In the genomic region with DNA sequence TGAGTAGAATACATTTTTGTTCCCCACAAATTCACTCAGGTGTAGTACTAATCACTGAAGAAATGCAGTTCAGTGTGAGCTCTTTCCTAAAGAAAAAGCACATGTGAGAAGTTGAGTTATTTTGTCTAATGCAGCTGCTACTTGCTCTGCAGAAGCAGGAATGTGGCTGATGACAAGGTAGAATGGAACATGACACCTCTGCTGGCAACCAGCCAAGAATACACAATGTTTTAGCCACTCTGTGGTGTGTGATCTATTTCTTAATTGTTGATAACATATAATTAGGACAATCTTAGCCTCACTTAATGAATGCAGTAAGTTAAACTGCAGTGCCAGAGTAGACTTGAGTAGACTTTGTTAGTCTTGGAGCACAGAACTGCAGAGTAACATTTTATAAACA, we compare ENCODE assay signal across 12 mouse cellular contexts. TPM values are rescaled to one million over a fixed set of nuclear protein-coding genes. Genes with fewer than 3 reads are reported as not detected.
DNase-seq lines count a peak whose midpoint lies in the region; ATAC-seq and TF ChIP-seq lines count a peak whose summit lies in the region.
"Had no signal": no experiment of that assay in that cellular context is flagged by ENCODE, and none has a peak within 500 bp of the region (broad histone marks: within the 10 kb centered on the region; RNA-seq: fewer than 3 reads in every experiment).

No protein-coding gene starts in this region.

- ATAC-seq in midbrain, postnatal 0 days (ENCODE audit: low FRiP score) = no peak
- no peak for ATAC-seq in midbrain, embryonic 15.5 days (replicated peaks)
- ATAC-seq in forebrain, postnatal 0 days = no peak
- ATAC-seq in hindbrain, embryonic 13.5 days (ENCODE audit: low FRiP score) = no peak
- ATAC-seq: hindbrain, postnatal 0 days had no signal

- no peak overlapping the region for H3K9ac ChIP-seq in midbrain, postnatal 0 days (replicated peaks; ENCODE audit: low read length, poor library complexity, severe bottlenecking)
- H3K9ac ChIP-seq in midbrain, embryonic 15.5 days = no peak overlapping the region
- no peak overlapping the region for H3K9ac ChIP-seq in forebrain, postnatal 0 days
- no peak overlapping the region for H3K9ac ChIP-seq in hindbrain, embryonic 13.5 days

- intact Hi-C loops in gastrocnemius, adult 2 months (cut with DNase I) = no loop called here

- H3K27me3 ChIP-seq in midbrain, postnatal 0 days (ENCODE audit: insufficient read depth, low read length) = no peaks in the 10 kb centered on the region
- no peaks in the 10 kb centered on the region for H3K27me3 ChIP-seq in midbrain, embryonic 15.5 days (replicated peaks)
- H3K27me3 ChIP-seq in forebrain, postnatal 0 days (ENCODE audit: insufficient read depth, low read length) = no peaks in the 10 kb centered on the region
- no peaks in the 10 kb centered on the region for H3K27me3 ChIP-seq in hindbrain, embryonic 13.5 days

- H3K4me2 ChIP-seq in midbrain, postnatal 0 days (ENCODE audit: low read depth, low read length, poor library complexity, severe bottlenecking) = no peak overlapping the region
- no peak overlapping the region for H3K4me2 ChIP-seq in midbrain, embryonic 15.5 days
- H3K4me2 ChIP-seq in forebrain, postnatal 0 days (ENCODE audit: low read depth) = no peak overlapping the region
- H3K4me2 ChIP-seq in hindbrain, embryonic 13.5 days = no peak overlapping the region

- no peaks in the 10 kb centered on the region for H3K36me3 ChIP-seq in midbrain, postnatal 0 days (ENCODE audit: insufficient read depth, low read length)
- H3K36me3 ChIP-seq in midbrain, embryonic 15.5 days (replicated peaks) = no peaks in the 10 kb centered on the region
- H3K36me3 ChIP-seq in forebrain, postnatal 0 days (ENCODE audit: insufficient read depth) = no peaks in the 10 kb centered on the region
- no peaks in the 10 kb centered on the region for H3K36me3 ChIP-seq in hindbrain, embryonic 13.5 days

- peak; percentile 21 for DNase-seq in gastrocnemius, adult 2 months
- no peak for DNase-seq in gastrocnemius, postnatal 4 days (ENCODE audit: low spot score in 2 of 2)
- DNase-seq in midbrain, postnatal 0 days (ENCODE audit: low spot score) = peak; percentile 1
- DNase-seq in forebrain, postnatal 0 days = peak; percentile 25
- no peak for DNase-seq in right cerebral cortex, postnatal 36 days (ENCODE audit: low spot score in 2 of 2)
- no peak for DNase-seq in layer of hippocampus, adult 8-10 months (ENCODE audit: low spot score in 2 of 2)
- DNase-seq: gastrocnemius, postnatal 10 days; kidney, postnatal 4 days; thymus, postnatal 14 days had no signal

- TF ChIP-seq CTCF in gastrocnemius, adult 2 months (IDR thresholded peaks at IDR 0.05) = no peak
- TF ChIP-seq CTCF in midbrain, postnatal 0 days (IDR thresholded peaks at IDR 0.05) = no peak
- TF ChIP-seq CTCF in forebrain, postnatal 0 days (IDR thresholded peaks at IDR 0.05; ENCODE audit: low read depth) = no peak

- H3K9me3 ChIP-seq in midbrain, postnatal 0 days (ENCODE audit: low read length) = no peaks in the 10 kb centered on the region
- H3K9me3 ChIP-seq in midbrain, embryonic 15.5 days = no peaks in the 10 kb centered on the region
- no peaks in the 10 kb centered on the region for H3K9me3 ChIP-seq in forebrain, postnatal 0 days (ENCODE audit: low read length)
- H3K9me3 ChIP-seq in hindbrain, embryonic 13.5 days = no peaks in the 10 kb centered on the region

- H3K4me3 ChIP-seq in gastrocnemius, adult 2 months = no peak overlapping the region
- H3K4me3 ChIP-seq in midbrain, postnatal 0 days (ENCODE audit: low read depth, low read length) = no peak overlapping the region
- no peak overlapping the region for H3K4me3 ChIP-seq in midbrain, embryonic 15.5 days
- no peak overlapping the region for H3K4me3 ChIP-seq in forebrain, postnatal 0 days (ENCODE audit: low read depth, low read length)
- H3K4me3 ChIP-seq in hindbrain, embryonic 13.5 days = no peak overlapping the region

- no peak overlapping the region for H3K27ac ChIP-seq in gastrocnemius, adult 2 months
- H3K27ac ChIP-seq in midbrain, postnatal 0 days (ENCODE audit: low read depth, low read length) = no peak overlapping the region
- H3K27ac ChIP-seq in midbrain, embryonic 15.5 days = no peak overlapping the region
- H3K27ac ChIP-seq in forebrain, postnatal 0 days (ENCODE audit: low read depth, low read length) = no peak overlapping the region
- H3K27ac ChIP-seq in hindbrain, embryonic 13.5 days = no peak overlapping the region
- H3K27ac ChIP-seq: hindbrain, postnatal 0 days had no signal

- no peaks in the 10 kb centered on the region for H3K4me1 ChIP-seq in midbrain, postnatal 0 days (ENCODE audit: insufficient read depth, low read length)
- H3K4me1 ChIP-seq in midbrain, embryonic 15.5 days = no peaks in the 10 kb centered on the region
- H3K4me1 ChIP-seq in forebrain, postnatal 0 days (ENCODE audit: insufficient read depth) = no peaks in the 10 kb centered on the region
- no peaks in the 10 kb centered on the region for H3K4me1 ChIP-seq in hindbrain, embryonic 13.5 days (replicated peaks)

RNA-seq across cellular contexts. Expression of a gene that starts 53.0 kb away (rescaled TPM):
- 100 to 1,000 TPM; 354 to 497 TPM for total RNA-seq in gastrocnemius, adult 2 months (2021)
- total RNA-seq in gastrocnemius, postnatal 4 days (2021) = 100 to 1,000 TPM; 565 to 585 TPM
- total RNA-seq in midbrain, postnatal 0 days (2014; rRNA removed) = 32.9 and 35.1 TPM in 2 replicates
- polyA plus RNA-seq in midbrain, postnatal 0 days (2015; fragmentation: Nextera tagmentation; extraction: Ambion mirVana) = 44.6 and 50.7 TPM in 2 replicates
- 27.1 and 39.5 TPM in 2 replicates for polyA plus RNA-seq in midbrain, embryonic 15.5 days (2015; fragmentation: Nextera tagmentation; extraction: Ambion mirVana)
- 245 and 448 TPM in 2 replicates for total RNA-seq in forebrain, postnatal 0 days (2014; rRNA removed)
- 373 and 527 TPM in 2 replicates for polyA plus RNA-seq in forebrain, postnatal 0 days (2015; fragmentation: Nextera tagmentation; extraction: Ambion mirVana)
- total RNA-seq in layer of hippocampus, adult 8-10 months (2022) = 100 to 1,000 TPM; 136 to 161 (median 142) TPM
- polyA plus RNA-seq in hindbrain, embryonic 13.5 days (2015; fragmentation: Nextera tagmentation; extraction: Ambion mirVana) = 21.8 and 23.2 TPM in 2 replicates

Comparison
In these comparisons a context has a peak if more than half of its experiments do, and no peak if none do; other contexts are left out.
1. DNase-seq: peak in gastrocnemius, adult 2 months (single experiment), midbrain, postnatal 0 days (single experiment) and forebrain, postnatal 0 days (single experiment); none in gastrocnemius, postnatal 4 days (0 of 2), right cerebral cortex, postnatal 36 days (0 of 2) and layer of hippocampus, adult 8-10 months (0 of 2).